Mouse (Mus musculus) small intestine, adult 2 months (tissue): Measurements from ENCODE around the gene Elk4.

Experiments used
- CTCF ChIP-seq: fragments of 200-500 bp; IDR thresholded peaks from 2 replicates; pipeline ENCODE4 v1.5.1; 2012; ENCODE audit warnings: low read depth, mild to moderate bottlenecking, control low read depth, inconsistent platforms, low read length, moderate library complexity, mixed read lengths; ENCODE audit not compliant: insufficient replicate concordance, insufficient read length; ENCODE audit errors: extremely low read depth
- POLR2A ChIP-seq: fragments of 200-500 bp; IDR thresholded peaks from 2 replicates; pipeline ENCODE4 v1.6.1; 2012; ENCODE audit warnings: low read depth, mild to moderate bottlenecking, control low read depth, inconsistent platforms, low read length, moderate library complexity

DNA sequence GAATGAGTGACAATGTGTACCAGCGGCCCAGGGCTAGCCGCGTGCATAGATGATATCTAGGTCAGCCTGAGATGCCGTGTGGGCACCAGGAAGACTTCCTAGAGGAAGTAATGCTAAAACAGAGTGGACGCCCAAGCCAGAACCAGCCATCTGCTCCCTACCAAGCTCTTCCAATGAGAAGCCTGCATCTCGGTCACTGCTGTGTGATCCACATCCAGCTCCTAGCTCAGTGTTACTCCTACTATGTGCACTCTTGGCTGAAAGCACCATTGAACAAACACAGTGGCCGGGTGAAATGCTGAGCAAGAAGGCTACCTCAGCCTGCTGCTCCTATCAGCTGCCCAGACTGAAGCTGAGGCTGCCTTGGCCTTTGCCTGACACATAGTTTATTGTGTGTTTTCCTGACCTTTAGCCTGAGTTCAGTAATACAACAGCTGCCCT, 14.8 kb upstream of the Elk4 start:
- TF ChIP-seq CTCF (no peak), POLR2A (no peak)
